Mouse (Mus musculus) left cerebral cortex, postnatal 36 days (tissue): ENCODE measurements around the gene Map7d1. TPM values are rescaled to one million over a fixed set of nuclear protein-coding genes. Genes with fewer than 3 reads are reported as not detected.
A peak's percentile ranks its signal among the peaks of the same experiment; 100 is the strongest.

Source experiments
- DNase-seq, 2 experiments: peaks; one replicate each; pipeline ENCODE4 v3.0.0; 2021 to 2022; ENCODE audit warnings: low spot score in 2 of 2, mixed read lengths in 1 of 2
- intact Hi-C: fragments of 180-260 bp; cut with DNase I; formaldehyde crosslinking; loops from one replicate; pipeline ENCODE4 v1.15.1; 2025
- total RNA-seq, 2 experiments: library from RNA; stranded (reverse); gene quantifications; 2 replicates each; pipeline ENCODE4 v1.2.3; 2021

Map7d1 gene
- total RNA-seq, 2 experiments from 2014 or later: 288 TPM

- DNase-seq: no peak
- intact Hi-C loops: no loop called here
Observed at GRCm38 (mm10) chr4:126275081-126275480, 18.9 kb upstream of the Map7d1 start.

DNA sequence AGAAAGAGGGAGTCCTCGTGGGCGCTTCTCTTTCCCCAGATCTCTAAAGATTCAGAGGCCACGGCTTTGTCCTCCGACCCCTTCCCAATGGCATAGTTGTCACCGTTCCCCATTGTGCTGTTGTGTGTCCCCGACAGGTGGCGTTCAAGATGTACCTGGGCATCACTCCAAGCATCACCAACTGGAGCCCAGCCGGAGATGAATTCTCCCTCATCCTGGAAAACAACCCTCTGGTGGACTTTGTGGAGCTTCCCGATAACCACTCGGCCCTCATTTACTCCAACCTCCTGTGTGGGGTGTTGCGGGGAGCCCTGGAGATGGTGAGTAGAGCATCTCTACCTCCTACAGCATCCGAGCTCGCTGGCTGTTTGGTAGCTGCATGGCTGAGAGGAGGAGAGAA lies 17.6 kb upstream of the Map7d1 start:
- DNase-seq: peak in 1 of 2 experiments; percentile 49
- intact Hi-C loops: no loop called here

GRCm38 (mm10) chr4:126269292-126269691 lies 13.1 kb upstream of the Map7d1 start:
- intact Hi-C loops: loop anchor here (5.0 kb wide), 1 partner anchor 43 kb away; no protein-coding TSS in a partner anchor
- DNase-seq: no peak

DNA sequence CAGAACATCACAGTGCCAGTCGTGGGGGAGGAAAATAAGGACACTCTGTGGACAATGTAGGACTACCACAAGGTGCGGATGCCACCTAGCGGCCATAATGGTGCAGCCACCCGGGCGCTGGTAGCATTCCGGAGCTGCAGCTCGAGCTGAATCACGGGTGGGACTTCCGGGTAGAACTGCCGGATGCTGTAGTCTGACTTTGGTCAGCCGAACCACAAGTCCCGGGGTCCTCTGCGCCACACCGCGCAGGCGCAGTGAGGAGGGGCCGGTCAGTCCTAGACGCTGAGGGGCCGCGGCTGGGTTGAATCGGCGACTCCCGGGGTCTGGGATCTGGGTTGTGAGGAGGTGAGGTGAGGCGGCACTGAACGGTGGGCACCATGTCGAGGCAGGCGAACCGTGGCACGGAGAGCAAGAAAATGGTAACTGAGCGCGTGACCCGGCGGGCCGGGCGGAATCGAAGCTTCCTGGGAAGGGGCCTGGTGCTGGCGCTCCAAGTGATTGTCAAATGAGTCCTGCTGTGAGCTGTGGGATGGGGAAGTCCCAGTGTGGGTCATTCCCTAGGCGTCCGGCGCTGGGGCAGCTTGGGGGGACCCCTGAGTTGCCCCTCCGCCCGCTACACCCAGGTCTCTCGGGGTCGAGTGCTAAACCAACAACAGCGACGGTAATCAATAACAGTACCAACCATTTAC lies 6.1 kb upstream of the Map7d1 start, which contains the start of gene Trappc3:
Gene Trappc3, plus strand, starts transcription at position 207 of the 689 bp plus-strand sequence.
- peak; percentile 99 to 100 for DNase-seq
- intact Hi-C loops: loop anchor here (1.0 kb wide), 1 partner anchor 35 kb away; no protein-coding TSS in a partner anchor

GRCm38 (mm10) chr4:126261675-126262074 lies 5.5 kb upstream of the Map7d1 start:
- DNase-seq: no peak
- intact Hi-C loops: loop anchor here (1.0 kb wide), 2 partner anchors 34 to 80 kb away; no protein-coding TSS in a partner anchor

DNA sequence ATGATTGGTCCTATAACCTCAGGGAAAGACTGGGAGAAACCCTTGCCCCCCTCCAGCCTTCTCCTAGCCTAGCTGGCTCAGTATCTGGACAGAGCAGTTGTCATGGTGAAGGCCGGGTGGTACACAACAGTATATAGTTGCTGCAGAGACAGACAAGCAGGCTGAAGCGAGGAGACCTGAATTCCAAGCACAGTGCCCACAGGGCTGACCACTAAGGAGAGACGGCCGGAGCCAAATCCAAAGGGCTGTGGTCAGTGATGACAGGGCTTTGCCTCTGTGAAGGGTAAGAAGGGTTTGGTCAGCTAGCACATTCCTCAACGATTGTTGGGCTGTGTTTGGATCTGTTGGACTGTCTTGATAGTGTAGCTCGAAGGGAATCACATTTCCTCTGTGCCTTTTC lies 5.1 kb upstream of the Map7d1 start:
- DNase-seq: no peak
- intact Hi-C loops: loop anchor here (1.0 kb wide), 1 partner anchor 80 kb away; no protein-coding TSS in a partner anchor

DNA sequence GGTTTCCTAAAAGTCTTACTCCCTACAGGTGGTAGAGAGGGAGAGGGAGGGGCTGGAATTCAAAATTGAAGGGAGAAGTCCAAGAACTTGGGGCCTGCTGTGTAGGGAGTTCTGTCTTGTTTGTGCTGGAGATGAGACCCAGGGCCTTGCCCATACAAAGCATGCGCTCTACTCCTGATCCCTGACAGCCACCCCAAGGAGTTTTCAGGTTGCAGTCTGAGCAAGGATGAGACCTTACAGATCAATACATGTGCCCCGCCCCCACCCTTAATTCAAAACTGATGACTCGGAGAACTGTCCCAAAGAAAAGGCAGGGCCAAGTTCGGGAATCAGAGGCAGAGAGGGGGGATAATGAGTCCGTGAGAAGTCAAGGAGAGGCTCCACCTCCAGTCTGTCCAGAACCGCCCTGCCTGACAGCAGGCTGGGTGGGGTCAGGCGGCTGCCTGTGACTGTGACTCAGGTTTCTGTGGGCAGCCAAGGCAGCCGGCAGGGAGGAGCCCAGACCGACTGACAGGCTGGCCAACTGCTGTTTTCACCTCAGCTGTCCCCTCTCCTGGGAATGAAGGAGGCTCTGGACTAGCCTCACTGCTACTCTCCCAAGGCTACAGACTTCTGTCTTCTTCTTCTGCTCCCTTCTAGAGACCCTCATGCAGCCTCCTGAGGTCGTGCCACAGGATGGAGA lies 4.5 kb upstream of the Map7d1 start:
- intact Hi-C loops: loop anchor here (1.0 kb wide), 1 partner anchor 79 kb away; no protein-coding TSS in a partner anchor
- DNase-seq: peak in 1 of 2 experiments; percentile 45

- no peak for DNase-seq
- intact Hi-C loops: no loop called here
Observed at GRCm38 (mm10) chr4:126259523-126260160, 3.5 kb upstream of the Map7d1 start.

DNA sequence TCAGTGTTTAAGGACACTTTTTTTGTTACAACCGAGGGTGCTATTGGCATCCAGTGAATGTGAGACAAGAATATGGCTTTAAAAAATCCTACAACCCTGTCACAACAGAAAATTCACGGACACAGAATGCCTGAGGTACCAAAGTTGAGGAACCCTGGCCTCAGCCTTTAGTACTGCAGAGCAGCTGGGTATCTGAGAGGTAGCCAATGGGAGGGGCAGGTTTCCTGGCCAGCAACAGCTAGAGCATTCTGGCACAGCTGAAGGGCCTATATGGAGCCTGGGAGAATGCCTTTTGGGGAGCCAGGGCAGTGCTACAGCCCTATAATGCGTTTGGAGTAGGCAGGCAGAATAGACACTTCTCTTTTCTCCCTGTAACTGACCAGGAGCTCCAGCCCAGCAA lies 2.9 kb upstream of the Map7d1 start:
- DNase-seq: no peak
- intact Hi-C loops: no loop called here

GRCm38 (mm10) chr4:126256967-126257881 lies 1.1 kb upstream of the Map7d1 start:
- DNase-seq: peak in 1 of 2 experiments; percentile 22
- intact Hi-C loops: loop anchor here (2.0 kb wide), 1 partner anchor 14 kb away; no protein-coding TSS in a partner anchor

DNA sequence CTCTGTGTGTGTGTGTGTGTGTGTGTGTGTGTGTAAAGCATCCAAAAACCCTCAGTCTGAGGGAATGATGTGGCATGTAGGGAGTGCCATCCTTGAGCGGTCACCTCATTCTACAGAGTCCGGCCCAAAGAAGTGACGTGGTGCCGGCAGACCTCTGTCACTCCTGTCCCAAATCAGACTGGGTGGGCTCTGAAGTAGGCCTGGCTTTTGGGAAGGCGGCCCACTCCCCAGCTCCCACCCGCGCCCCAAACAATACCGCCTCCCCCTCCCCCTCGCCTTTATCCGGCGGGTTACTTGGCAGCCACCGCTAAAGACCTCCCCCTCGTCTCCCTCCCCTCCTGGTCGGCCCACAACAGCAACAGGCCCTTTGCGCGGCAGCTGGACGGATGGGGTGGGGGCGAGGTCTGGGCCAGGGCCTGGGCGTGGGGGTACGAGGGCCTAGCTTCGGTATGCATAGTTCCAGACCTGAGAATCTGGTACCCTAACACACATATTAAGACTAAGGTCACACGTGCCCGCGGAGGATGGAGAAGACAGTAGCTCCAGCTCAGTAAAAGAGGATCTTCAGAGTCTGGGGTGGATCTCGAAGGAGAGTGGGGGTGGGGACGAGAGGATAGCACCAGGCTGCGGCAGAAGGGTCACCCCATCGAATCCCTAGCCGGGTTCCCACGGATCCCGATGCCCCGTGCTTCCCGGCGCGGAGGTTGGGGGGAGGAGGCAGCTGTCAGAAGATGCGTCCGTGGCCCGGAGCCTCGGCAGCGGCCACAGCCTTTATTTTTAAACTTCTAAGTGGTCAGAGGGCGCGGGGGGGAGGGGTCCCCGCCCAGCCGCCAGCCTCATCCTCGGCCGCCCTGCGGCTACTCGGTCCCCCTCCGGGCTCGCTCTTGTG lies 786 bp downstream of the Map7d1 start:
- DNase-seq: peak in 1 of 2 experiments; percentile 50
- intact Hi-C loops: loop anchor here (2.0 kb wide), 2 partner anchors 13 to 19 kb away; no protein-coding TSS in a partner anchor

- intact Hi-C loops: loop anchor here (2.0 kb wide), 1 partner anchor 18 kb away; no protein-coding TSS in a partner anchor
- peak in 1 of 2 experiments; percentile 76 for DNase-seq
Observed at GRCm38 (mm10) chr4:126254315-126255112, 1.6 kb downstream of the Map7d1 start.

GRCm38 (mm10) chr4:126253637-126254272 lies 2.4 kb downstream of the Map7d1 start:
- intact Hi-C loops: loop anchor here (2.0 kb wide), 1 partner anchor 17 kb away; no protein-coding TSS in a partner anchor
- no peak for DNase-seq

GRCm38 (mm10) chr4:126252411-126253237 lies 3.5 kb downstream of the Map7d1 start:
- DNase-seq: peak in 1 of 2 experiments; percentile 11
- intact Hi-C loops: no loop called here

- no peak for DNase-seq
- intact Hi-C loops: no loop called here
Observed at GRCm38 (mm10) chr4:126251655-126252254, 4.4 kb downstream of the Map7d1 start.
